Mouse (Mus musculus) liver, embryonic 11.5 days (tissue): ENCODE results near the gene Sec14l3. TPM values are rescaled to one million over a fixed set of nuclear protein-coding genes. Genes with fewer than 3 reads are reported as not detected.
A peak's percentile ranks its signal among the peaks of the same experiment; 100 is the strongest.

ENCODE experiments used
- ATAC-seq: fragments of 200-750 bp; cut with Nextera tagmentation; replicated peaks from 2 replicates; pipeline ENCODE4 v1.8.0; 2017; ENCODE audit warnings: moderate number of reproducible peaks, mild to moderate bottlenecking, moderate TSS enrichment, moderate library complexity; ENCODE audit not compliant: low FRiP score
- DNase-seq: peaks from one replicate; pipeline ENCODE4 v3.0.0-alpha.2; 2017; ENCODE audit warnings: low spot score
- H3K27ac ChIP-seq: fragments of 300-500 bp; sonication (generic); 2 replicates; pipeline ENCODE4 v1.5.1; 2014; ENCODE audit warnings: mild to moderate bottlenecking, low read depth, low read length, control low read depth
- H3K27me3 ChIP-seq: fragments of 300-500 bp; sonication (generic); replicated peaks from 2 replicates; pipeline ENCODE4 v1.6.1; 2014; ENCODE audit warnings: low read length, mixed read lengths; ENCODE audit not compliant: control insufficient read depth, insufficient read depth
- H3K36me3 ChIP-seq: fragments of 300-500 bp; sonication (generic); 2 replicates; pipeline ENCODE4 v1.6.1; 2014; ENCODE audit warnings: mild to moderate bottlenecking, low read length, moderate library complexity, mixed read lengths; ENCODE audit not compliant: control insufficient read depth, insufficient read depth
- H3K4me1 ChIP-seq: fragments of 300-500 bp; sonication (generic); replicated peaks from 2 replicates; pipeline ENCODE4 v1.6.1; 2014; ENCODE audit warnings: low read length, mixed read lengths; ENCODE audit not compliant: control insufficient read depth, insufficient read depth
- H3K4me2 ChIP-seq: fragments of 300-500 bp; sonication (generic); 2 replicates; pipeline ENCODE4 v1.6.1; 2014; ENCODE audit warnings: mild to moderate bottlenecking, control low read depth, moderate library complexity
- H3K4me3 ChIP-seq: fragments of 300-500 bp; sonication (generic); 2 replicates; pipeline ENCODE4 v1.5.1; 2014; ENCODE audit warnings: low read depth, low read length, control low read depth
- H3K9ac ChIP-seq: fragments of 300-500 bp; sonication (generic); 2 replicates; pipeline ENCODE4 v1.6.1; 2014; ENCODE audit warnings: low read depth, low read length, control low read depth
- H3K9me3 ChIP-seq: fragments of 300-500 bp; sonication (generic); 2 replicates; pipeline ENCODE4 v1.6.1; 2016; ENCODE audit warnings: low read length, inconsistent platforms, mixed read lengths; ENCODE audit not compliant: control insufficient read depth
- WGBS: fragments of 180-500 bp; shearing (Covaris S2); extraction: QIAGEN DNeasy Blood & Tissue Kit; methylation state at CpG from one replicate; pipeline ENCODE4 v1.1.7; 2014; 5-methylcytosine and 5-hydroxymethylcytosine counted together
- polyA plus RNA-seq: library from polyadenylated mRNA; unstranded; fragments of >200 nt; fragmentation: Nextera tagmentation; extraction: Ambion mirVana; gene quantifications from 2 replicates; pipeline ENCODE4 v1.2.1, GENCODE M21; 2014

Gene Sec14l3
- polyA plus RNA-seq, 1 experiment from 2014 or later: not detected

DNA sequence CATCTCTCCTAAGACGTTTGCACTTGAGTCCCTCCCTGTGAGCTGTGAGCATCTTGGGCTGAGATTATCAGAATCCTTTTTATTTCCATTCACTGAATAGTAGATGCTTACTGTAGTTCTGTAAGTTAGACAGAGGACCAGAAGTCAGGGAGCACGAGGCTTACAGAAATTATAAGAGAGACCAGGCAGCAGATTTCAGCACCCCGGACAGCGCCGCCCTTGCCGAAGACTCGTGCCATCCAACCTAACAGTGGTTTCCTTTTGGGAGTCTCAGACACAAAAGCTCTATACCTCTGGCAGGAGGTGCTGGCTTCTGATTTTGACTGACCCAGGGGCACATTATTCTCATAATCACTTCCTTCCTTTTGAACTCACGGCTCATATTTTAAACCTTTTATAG lies 12.0 kb downstream of the Sec14l3 start:
- 15% methylated on average over 8 of the region's 8 CpGs for WGBS
- DNase-seq: peak; percentile 66
- Histone ChIP-seq H3K27me3 (no peaks in the 10 kb centered on the region), H3K4me3 (no peak overlapping the region), H3K27ac (no peak overlapping the region), H3K4me1 (no peaks in the 10 kb centered on the region), H3K4me2 (no peak overlapping the region), H3K36me3 (no peaks in the 10 kb centered on the region), H3K9ac (no peak overlapping the region), H3K9me3 (no peaks in the 10 kb centered on the region)
- no peak for ATAC-seq

DNA sequence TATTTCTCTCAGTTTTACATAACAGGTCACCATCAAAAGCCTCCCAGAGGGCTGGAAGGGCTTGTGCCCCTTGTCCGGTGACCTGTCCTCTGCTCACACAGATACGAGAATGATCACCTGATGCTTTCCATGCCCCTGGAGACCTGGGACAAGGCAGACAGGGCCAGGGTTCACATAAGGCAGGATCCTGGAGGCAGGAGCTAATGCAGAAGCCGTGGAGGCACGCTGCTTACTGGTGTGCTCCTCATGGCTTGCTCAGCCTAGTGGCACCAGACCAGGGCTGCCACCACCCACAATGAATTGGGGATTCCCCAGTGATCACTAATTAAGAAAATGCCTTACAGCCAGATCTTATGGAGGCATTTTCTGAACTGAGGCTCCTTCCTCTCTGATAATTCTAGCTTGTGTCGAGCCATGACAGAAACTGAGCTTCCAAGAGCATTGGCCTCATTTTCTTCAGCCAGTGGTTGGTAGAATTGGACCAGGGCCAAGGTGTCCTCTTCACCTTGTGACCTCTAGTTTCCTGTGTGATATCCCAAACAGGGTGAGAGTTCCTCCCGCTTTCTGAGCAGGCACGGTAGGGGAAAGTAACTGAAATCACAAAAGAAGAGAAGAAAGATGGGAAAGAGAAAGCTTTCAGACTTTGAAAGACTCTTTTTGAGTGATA lies 13.8 kb downstream of the Sec14l3 start:
- 72% methylated on average over 7 of the region's 7 CpGs for WGBS
- Histone ChIP-seq H3K9me3 (no peaks in the 10 kb centered on the region), H3K4me1 (no peaks in the 10 kb centered on the region), H3K27ac (no peak overlapping the region), H3K36me3 (no peaks in the 10 kb centered on the region), H3K27me3 (no peaks in the 10 kb centered on the region), H3K9ac (no peak overlapping the region), H3K4me3 (no peak overlapping the region), H3K4me2 (no peak overlapping the region)
- ATAC-seq (no peak), DNase-seq (no peak)

DNA sequence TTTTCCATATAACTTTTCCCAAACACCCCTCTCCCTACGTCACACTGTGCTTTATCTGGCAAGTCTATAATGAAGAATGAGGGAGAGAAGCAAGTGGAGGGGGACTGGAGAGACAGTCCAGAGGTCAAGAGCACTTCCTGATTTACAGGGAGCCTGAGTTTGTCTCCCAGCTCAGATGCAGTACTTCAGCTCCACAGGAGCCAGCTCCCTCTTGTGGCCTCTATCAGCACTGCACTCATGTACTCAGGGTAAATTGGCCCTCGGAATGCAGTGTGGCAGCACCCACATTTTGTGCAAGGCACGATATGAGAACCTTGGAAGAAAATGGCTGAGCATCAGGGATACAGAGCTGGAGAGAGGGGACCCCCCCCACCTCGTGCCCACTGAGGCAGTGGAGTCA lies 15.6 kb downstream of the Sec14l3 start:
- H3K4me1 ChIP-seq: no peaks in the 10 kb centered on the region
- no peaks in the 10 kb centered on the region for H3K27me3 ChIP-seq
- peak; percentile 50 for DNase-seq
- WGBS: 14% methylated on average over 4 of the region's 4 CpGs
- H3K4me2 ChIP-seq: no peak overlapping the region
- H3K9ac ChIP-seq: no peak overlapping the region
- H3K4me3 ChIP-seq: no peak overlapping the region
- no peaks in the 10 kb centered on the region for H3K36me3 ChIP-seq
- no peak for ATAC-seq
- H3K9me3 ChIP-seq: no peaks in the 10 kb centered on the region
- no peak overlapping the region for H3K27ac ChIP-seq

DNA sequence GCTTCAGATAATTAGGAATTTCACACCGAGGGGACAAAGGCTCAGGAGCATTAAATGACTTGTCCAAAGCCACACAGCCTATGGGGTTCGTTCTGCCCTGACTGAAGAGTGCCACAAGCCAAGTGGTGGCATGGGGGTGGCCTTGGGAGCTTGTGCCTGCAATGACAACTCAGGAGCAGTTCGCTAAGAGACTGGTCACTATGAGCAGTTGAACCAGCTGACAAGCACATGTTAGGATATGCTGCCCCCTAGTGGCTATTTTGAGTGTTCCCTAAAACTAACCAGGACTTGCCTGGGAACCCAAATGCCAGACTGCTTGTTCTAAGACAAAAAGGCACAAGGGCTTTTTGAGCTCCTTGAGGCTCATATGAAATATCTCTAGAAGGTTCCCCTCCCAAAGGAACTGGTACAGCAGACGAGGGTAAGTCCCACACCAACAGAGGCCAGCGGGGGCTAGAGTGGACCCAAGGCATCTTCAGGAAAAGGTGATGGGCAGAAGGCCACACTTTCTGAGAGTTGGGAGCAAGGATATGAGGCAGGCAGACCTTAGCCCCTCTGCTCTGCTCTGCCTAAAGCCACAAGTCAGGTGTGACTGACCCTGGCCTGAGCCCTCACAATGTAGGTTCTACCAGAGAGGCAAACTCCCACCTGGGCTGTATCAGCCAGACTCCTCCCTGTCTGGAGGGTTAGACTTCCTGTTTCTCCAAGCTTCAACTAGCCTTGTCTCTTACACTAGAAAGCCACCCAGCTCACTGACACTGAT lies 18.9 kb downstream of the Sec14l3 start:
- Histone ChIP-seq H3K4me3 (no peak overlapping the region), H3K27me3 (no peaks in the 10 kb centered on the region), H3K9ac (no peak overlapping the region), H3K27ac (no peak overlapping the region), H3K4me2 (no peak overlapping the region), H3K36me3 (no peaks in the 10 kb centered on the region), H3K4me1 (no peaks in the 10 kb centered on the region), H3K9me3 (no peaks in the 10 kb centered on the region)
- no peak for ATAC-seq
- 30% methylated on average over 5 of the region's 5 CpGs for WGBS
- DNase-seq: no peak

DNA sequence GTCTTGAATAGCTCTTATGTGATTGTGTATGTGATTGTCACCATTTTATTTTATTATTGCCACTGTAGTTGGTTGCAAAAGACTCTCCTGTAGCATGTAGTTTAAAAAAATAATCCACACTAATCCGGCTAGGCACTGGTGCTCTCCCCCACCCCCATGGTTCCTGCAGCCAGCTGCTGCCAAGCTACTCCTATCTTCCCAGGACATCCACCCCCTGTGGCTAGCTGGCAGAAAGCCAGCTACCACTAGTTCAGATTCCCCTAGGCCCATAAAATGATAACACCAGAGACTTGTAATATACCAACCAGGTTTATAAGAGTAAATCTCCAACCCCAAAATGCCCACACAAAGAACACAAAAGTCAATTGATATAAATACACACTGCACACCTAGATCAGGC lies 21.6 kb downstream of the Sec14l3 start:
- ATAC-seq (no peak), DNase-seq (no peak)
- Histone ChIP-seq H3K36me3 (peaks cover 6% of the 10 kb centered on the region), H3K9me3 (peaks cover 6% of the 10 kb centered on the region), H3K27ac (no peak overlapping the region), H3K9ac (no peak overlapping the region), H3K27me3 (no peaks in the 10 kb centered on the region), H3K4me3 (no peak overlapping the region), H3K4me1 (no peaks in the 10 kb centered on the region), H3K4me2 (no peak overlapping the region)
- 71% methylated on average over 1 of the region's 1 CpGs for WGBS

DNA sequence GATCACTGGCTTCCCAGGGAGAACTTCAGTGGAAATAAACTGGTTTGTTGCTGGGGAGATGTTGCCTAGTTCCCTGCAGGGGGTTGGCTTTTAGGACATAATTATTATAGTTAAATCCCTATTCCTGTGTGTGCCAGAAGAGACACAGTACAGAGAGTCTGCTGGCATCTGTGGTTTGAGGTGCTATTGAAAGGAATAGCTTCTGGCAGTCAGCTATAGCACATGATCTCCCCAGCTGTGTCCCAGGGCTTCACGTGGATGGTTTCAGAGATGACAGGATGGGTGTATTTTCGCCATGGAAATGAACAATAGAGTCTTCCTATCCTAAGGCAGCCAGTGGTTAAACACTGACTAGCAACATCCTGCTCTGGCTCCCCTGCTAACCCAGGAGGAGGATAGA lies 22.6 kb downstream of the Sec14l3 start:
- WGBS: 61% methylated on average over 2 of the region's 2 CpGs
- no peak overlapping the region for H3K4me3 ChIP-seq
- no peak for ATAC-seq

DNA sequence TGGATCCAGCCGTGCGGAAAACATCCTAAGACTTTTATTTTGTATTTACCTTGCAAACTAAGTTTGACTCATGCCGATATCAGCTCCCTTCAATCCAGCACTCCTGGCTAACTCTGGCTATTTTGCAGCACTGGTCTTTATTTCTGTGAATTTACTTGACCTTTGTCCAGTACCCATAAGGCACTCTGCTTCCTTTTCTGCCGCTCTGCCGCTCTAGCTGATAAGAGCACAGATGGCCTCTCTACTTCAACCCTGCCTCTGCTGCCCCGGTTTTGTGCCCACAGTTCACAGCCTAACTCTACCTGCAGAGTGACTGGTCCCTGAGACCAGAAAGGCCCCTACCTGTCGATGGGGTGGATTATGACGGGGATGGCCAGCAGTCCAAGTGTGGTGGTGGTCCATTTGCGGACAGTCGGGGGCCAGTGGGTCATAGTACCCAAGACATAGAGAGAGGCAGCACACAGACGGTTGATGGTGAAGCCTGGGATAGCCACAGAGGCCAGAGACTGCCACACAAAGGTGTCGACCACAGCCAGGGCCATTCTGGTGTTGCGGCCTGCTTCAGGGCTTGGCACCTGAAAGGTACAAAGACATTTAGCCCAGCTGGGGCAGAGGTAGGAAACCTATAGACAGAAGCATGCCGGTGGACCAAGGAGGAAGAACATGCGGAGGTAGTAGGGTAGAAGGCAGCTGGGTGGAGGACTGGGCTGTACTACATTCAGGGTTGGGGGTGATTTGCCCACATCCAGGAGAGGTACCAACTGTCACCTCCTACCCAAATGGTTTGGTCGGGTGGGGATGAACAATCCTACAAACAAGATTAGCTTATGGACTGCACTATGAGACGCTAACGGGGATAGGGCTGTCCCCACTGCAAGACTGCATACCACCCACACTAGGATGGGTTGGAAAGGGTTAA lies 29.1 kb downstream of the Sec14l3 start:
- DNase-seq (no peak), ATAC-seq (no peak)
- H3K4me3 ChIP-seq: peak overlapping the region; percentile 71
- H3K27ac ChIP-seq: peak overlapping the region; percentile 17; the same call in 1 of the 2 replicates
- H3K9me3 ChIP-seq: peaks cover 9% of the 10 kb centered on the region
- 74% methylated on average over 18 of the region's 18 CpGs for WGBS
- H3K9ac ChIP-seq: peak overlapping the region; percentile 73
- peaks cover 23% of the 10 kb centered on the region for H3K36me3 ChIP-seq
- H3K4me2 ChIP-seq: peak overlapping the region; percentile 69
- H3K4me1 ChIP-seq: peaks cover 18% of the 10 kb centered on the region
- no peaks in the 10 kb centered on the region for H3K27me3 ChIP-seq

More for the DNA sequence above, 22.6 kb downstream of the Sec14l3 start:
- peaks cover 9% of the 10 kb centered on the region for H3K9me3 ChIP-seq
- H3K4me2 ChIP-seq: no peak overlapping the region
- H3K4me1 ChIP-seq: no peaks in the 10 kb centered on the region
- H3K27me3 ChIP-seq: no peaks in the 10 kb centered on the region
- DNase-seq: no peak
- H3K36me3 ChIP-seq: peaks cover 17% of the 10 kb centered on the region
- H3K9ac ChIP-seq: no peak overlapping the region
- no peak overlapping the region for H3K27ac ChIP-seq

DNA sequence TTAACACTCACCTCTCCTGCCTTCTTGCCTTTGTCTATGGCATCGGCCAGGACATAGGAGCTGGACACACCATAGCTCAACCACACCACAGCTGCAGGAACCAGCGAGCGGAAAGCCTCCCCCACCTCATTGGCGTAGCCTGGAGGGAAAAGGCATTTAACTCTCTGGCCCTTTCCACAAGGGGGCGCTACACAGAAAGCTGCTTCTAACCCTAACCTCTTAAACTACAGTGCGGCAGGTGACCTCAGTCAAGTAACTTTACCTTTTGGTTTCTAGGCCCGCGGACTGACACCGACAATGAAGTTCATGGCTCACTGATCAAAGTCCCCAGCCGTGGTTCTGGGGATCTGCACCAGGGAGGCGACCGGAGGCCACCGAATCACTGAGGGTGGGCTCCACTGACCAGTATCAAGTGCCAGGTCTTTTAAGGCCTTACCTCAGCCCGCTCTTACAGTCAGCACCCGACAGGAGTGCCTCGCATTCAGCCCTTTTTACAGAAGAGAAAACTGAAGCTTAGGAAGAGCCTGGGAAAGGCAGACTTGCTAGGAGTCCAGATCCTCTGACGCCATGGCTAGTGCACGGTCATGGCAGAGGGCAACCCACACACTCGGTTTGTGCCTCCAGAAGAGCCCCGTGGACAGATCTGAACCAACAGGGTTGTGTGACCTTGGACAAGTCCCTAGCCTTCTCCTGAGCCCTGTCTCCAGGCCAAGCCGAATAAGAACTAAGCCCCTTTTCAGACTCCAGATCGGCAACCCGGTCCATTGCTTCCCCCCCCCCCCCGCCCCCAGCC lies 29.9 kb downstream of the Sec14l3 start:
- H3K9me3 ChIP-seq: peaks cover 9% of the 10 kb centered on the region
- peak overlapping the region; percentile 71 for H3K4me3 ChIP-seq
- peak overlapping the region; percentile 93 for H3K27ac ChIP-seq
- DNase-seq: peak; percentile 82
- no peaks in the 10 kb centered on the region for H3K27me3 ChIP-seq
- 4% methylated on average over 23 of the region's 24 CpGs for WGBS
- H3K4me2 ChIP-seq: peak overlapping the region; percentile 69
- peaks cover 23% of the 10 kb centered on the region for H3K36me3 ChIP-seq
- ATAC-seq: peak; percentile 37
- H3K9ac ChIP-seq: peak overlapping the region; percentile 73
- peaks cover 18% of the 10 kb centered on the region for H3K4me1 ChIP-seq
